Mouse (Mus musculus) MEL-GATA-1-ER (cell line): ENCODE results near the gene Slc13a3.

Experiments used
- DNase-seq: peaks from one replicate; pipeline ENCODE4 v3.0.0-alpha.2; 2012; ENCODE audit warnings: low read depth; ENCODE audit errors: extremely low read depth

Slc13a3 gene

GRCm38 (mm10) chr2:165482003-165482402 lies 9.0 kb upstream of the Slc13a3 start:
- DNase-seq: no peak

GRCm38 (mm10) chr2:165475850-165476249 lies 2.8 kb upstream of the Slc13a3 start:
- DNase-seq: no peak

- no peak for DNase-seq
These were observed 2.4 kb upstream of the Slc13a3 start for GRCm38 (mm10) chr2:165475412-165475811.

DNA sequence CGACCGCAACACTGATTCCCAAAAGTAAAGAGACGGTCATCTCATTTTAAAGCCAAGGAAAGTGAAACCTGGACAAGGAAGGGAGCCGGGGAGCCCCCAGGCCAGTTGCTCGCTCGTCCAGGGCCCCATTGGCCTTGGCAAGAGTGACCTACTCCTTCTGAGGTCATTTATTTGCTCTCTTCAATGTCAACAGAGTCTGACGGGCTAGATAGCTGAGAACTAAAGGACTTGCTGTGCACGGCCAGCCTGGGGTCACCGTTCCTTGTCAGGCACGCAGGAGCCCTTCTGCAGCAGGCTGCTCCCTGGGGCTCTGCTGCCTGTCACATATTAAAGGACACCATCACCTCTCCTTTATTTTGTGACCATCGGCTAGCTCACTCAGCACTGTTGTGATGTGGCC lies 1.1 kb downstream of the Slc13a3 start:
- no peak for DNase-seq

- DNase-seq: no peak
These were observed 2.9 kb downstream of the Slc13a3 start for GRCm38 (mm10) chr2:165470167-165470566.

DNA sequence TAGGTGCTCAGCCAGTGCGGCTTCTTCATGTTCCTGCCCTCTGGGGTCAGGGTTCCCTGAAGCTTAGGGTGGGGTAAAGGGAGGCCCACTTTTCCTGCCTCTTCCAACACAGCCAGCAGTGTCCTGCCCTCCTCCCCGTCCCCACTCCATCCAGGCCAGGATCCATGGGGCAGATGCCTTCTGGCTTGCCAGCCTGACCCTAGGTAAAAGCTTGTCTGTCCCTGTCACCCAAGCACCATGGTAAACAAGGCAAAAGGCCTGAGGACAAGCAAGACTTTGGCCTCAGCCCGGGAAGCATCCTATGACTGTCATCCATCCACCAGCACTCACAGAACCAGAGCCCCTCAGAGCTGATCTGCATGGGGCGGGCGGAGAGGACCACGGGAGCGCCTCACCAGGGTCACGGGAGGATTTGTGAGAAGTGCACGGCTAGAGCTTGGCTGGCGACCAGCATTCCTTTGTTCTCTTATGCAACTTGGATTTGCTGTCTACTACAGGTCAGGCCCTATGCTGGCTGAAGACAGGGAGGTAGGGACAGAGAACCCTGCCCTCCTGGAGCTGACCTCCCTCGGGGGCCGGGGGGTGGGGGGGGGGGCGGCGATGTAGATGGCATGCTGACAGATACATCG lies 5.1 kb downstream of the Slc13a3 start:
- DNase-seq: no peak

DNA sequence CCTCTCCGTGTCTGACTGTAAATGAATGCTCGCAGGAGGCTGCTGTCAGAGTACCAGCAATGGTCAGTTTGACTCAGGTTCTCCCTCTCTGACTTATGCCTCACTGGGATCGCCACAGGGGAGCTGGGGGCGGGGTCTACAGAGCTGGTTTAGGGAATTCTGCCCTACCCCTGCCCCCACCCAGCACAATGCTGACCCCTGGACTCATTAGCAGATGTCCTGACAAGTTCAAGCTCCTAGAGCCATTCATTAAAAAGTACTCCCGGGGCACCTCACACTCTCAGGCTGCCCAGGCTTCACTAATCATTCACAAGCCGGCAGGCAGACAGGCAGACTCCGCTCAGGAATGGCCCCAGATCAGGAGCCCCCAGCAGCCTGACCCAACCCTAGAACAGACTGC lies 13.4 kb downstream of the Slc13a3 start:
- DNase-seq: no peak

DNA sequence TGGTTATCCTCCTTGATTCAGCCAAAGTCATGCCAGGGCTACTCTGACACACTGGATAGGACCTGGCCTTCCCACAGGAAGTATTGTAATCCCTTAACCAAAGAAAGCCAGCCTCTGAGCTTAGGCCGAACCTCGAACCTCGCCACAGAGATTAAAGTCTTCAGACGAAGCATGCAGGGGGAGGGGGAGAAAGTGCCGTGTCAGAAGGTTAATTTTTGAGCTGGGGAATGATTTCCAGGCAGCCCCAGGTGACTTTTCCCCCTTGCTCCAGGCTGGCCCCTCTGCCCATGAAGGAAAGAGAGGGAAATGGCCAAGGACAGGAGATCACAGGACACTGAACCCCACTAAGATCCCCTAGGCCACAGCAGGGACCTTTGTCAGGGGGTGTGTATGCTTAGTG lies 14.8 kb downstream of the Slc13a3 start:
- no peak for DNase-seq

DNA sequence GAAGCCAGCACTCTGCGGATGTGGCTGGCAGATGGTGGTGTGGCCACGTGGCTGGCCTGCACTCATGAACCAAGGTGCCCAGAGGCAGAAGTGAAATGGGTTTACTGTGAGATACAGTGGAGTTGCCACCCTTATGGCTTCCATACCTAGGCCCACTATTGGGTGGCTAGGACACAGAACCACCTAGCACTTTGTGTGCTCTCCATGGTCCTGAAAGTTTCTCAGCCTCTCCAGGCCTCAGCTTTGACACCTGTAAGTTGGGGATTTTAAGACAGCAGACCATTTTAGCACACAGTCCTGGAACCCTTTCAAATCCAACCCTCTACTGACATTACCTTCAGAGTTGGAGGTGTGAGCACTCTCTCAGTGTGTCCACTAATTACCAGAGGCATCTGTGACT lies 16.3 kb downstream of the Slc13a3 start:
- DNase-seq: no peak

DNA sequence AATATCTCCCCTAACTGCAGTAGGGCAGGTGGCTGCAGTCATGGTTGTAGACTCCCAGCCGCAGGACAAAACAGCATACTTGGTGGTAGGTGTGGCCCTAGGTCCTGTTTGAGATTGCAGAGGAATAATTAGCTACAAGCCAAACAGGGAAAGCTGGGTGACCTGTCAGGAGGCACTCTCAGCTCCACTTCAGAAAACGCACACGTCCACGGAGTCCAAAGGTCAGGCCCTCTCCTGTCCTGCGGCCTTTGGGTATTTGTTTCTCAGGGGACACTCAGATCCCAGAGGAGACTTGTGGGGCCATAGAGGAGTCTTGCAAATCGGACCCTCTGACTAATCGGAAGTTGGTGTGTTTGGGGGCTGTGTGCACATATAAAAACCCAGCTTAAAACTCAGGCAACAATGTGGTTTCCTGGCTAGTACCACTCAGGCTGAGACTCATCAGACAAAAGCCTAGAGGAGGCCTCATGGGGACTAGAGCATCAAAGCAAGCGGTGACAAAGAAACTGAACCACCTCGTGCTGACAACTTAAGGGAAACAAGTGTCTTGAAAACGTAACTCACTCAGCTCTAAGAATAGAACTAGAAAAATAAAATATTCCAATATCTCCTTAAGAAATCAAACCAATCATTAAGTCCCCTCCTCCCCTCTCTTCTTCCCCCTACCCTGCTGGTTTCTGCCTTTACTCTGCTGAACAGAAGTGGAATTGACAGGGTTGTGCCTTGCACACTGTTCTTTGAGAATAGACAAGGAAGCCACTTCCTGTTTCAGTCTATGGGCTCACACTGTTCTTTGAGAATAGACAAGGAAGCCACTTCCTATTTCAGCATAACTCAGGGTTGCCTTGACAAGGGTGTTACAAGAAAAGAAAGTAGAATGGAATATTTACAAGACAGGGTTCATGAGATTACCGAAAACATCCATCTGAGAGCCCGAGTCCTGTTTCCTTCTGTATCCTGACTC lies 20.0 kb downstream of the Slc13a3 start:
- no peak for DNase-seq

- DNase-seq: no peak
These were observed 24.6 kb downstream of the Slc13a3 start for GRCm38 (mm10) chr2:165448475-165448874.

DNA sequence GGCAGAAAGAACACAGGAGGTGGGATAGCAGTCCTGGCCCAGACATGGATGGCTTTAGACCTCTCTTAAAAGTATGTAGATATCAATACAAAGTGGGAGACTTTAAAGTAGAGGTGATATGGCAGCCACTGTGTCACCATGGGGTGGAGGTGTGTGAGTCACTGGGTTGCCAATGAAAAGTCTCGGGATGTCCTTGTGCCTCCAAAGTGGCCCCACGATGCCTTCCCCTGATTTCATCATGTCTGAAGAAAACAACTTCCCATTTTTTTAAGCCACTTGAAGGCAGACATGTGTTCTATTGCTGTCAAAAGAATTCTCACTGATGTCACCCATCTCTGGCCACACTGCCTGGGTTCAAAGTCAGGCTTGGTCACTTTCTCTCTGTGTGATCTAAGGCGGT lies 28.2 kb downstream of the Slc13a3 start:
- no peak for DNase-seq

DNA sequence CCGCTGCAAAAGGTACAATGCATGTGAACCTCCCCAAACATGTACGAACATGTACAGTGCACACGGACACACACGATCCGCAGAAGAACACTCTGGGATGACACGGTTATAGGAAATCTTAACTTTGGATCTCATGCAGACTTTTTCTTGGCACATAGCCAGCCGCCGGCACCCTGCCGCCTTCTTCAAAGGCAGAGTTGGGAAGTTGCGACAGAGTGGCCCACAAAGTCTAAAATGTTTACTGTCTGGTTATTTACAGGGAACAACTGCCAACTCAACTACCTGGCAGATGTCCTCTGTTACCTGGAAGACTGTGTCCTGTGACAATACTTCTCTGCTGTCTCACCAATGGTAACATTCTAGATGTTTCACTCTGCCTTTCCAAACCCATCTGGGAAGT lies 30.0 kb downstream of the Slc13a3 start:
- no peak for DNase-seq

- no peak for DNase-seq
These were observed 31.4 kb downstream of the Slc13a3 start for GRCm38 (mm10) chr2:165441613-165442012.

GRCm38 (mm10) chr2:165439613-165440012 lies 33.4 kb downstream of the Slc13a3 start:
- no peak for DNase-seq

DNA sequence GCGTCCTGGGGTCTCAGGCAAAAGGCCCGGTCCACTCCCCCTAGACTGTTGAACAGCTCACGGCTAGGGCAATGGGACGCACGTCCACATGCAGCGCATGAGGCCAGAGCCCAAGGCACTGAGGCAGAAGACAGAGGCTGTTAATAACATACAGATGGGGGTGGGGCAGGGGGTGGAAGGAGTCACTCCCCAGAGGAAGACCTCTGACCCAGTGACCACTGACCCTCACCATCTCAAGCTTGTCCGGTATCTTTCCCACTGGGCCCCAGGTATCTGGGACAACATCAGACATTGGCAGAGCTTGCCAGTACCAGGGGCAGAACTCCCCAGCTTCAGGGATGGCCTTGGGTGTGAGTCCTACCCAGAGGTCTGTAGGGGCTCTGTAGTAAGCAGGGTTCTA lies 34.1 kb downstream of the Slc13a3 start:
- DNase-seq: no peak

- DNase-seq: no peak
These were observed 44.3 kb downstream of the Slc13a3 start for GRCm38 (mm10) chr2:165428694-165429093.

DNA sequence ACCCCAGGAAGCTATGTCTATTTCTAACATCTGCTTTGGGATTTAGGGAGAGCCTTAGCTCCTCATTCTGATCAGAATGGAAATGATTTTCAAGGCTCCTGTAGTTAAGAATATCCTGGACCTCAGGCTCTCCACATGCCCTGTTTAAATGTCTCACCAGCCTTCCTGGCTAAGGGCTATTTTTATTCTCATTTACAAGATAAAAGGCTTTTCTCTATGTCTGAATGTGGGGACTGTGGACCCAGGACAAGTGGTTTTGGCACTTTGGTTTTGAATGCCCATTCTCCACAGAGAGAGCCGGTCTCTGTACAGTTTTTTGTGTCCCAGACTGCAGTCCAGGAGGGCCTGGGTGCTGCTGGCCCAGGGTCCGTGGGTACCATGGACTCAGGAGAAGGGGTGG lies 52.8 kb downstream of the Slc13a3 start:
- no peak for DNase-seq

DNA sequence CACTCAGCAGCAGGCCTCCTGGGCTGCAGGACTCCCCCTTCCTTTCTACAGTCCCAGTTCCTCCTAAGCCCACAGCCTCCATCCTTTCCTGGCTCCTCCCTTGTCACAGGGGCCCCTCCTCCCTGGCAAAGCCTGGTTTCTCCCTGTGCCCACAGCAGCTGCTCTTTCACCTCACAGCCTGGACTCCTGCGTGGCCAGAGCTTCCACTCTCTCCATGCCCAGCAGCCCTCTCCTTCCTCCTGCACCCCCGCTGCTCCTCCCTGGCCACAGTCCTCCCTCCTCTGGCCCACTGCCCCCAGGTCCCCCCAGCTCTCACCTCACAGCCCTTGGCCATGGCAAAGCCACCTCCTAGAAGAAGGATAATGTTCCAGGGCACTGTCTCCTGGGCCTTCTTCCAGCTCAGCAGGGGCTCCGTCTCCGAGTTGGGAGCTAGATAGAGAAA lies 53.3 kb downstream of the Slc13a3 start:
- DNase-seq: no peak

GRCm38 (mm10) chr2:165418577-165418976 lies 54.5 kb downstream of the Slc13a3 start:
- no peak for DNase-seq

- DNase-seq: no peak
These were observed 55.7 kb downstream of the Slc13a3 start for GRCm38 (mm10) chr2:165417291-165417690.

- DNase-seq: no peak
These were observed 57.2 kb downstream of the Slc13a3 start for GRCm38 (mm10) chr2:165415795-165416194.
